Mouse (Mus musculus): Measurements from ENCODE around the gene Bloc1s6. TPM values are rescaled to one million over a fixed set of nuclear protein-coding genes. Genes with fewer than 3 reads are reported as not detected.

The Bloc1s6 gene
- 10 to 100 TPM; 23.8 to 26.0 TPM for total RNA-seq (2021)
- long read RNA-seq, experiment 1, transcript Bloc1s6-201 (5 exons, 3,484 nt), result major isoform, 39 of 52 reads
- long read RNA-seq, experiment 1, partial matches to known transcripts, result 4 of 52 reads
- long read RNA-seq, experiment 1, other reads (novel, unspliced or antisense), result 7 of 52 reads
- long read RNA-seq, experiment 2, transcript Bloc1s6-201 (5 exons, 3,484 nt), result major isoform, 42 of 51 reads
- long read RNA-seq, experiment 2, partial matches to known transcripts, result 2 of 51 reads
- long read RNA-seq, experiment 2, other reads (novel, unspliced or antisense), result 6 of 51 reads

GRCm38 (mm10) chr2:122737894-122738830 lies at the start of gene Bloc1s6:
Gene Bloc1s6 (plus strand): TSS chr2:122738503.
- peak; percentile 65 to 89 for DNase-seq (ENCODE audit: low spot score in 2 of 2)

- DNase-seq (ENCODE audit: low spot score in 2 of 2), result no peak
These were observed 40.8 kb upstream of the Bloc1s6 start for GRCm38 (mm10) chr2:122697526-122697925.

GRCm38 (mm10) chr2:122701012-122701411 lies 37.3 kb upstream of the Bloc1s6 start:
- DNase-seq (ENCODE audit: low spot score in 2 of 2), result no peak

- no peak for DNase-seq (ENCODE audit: low spot score in 2 of 2)
These were observed 36.5 kb upstream of the Bloc1s6 start for GRCm38 (mm10) chr2:122701871-122702180.

GRCm38 (mm10) chr2:122702181-122703036 lies 35.9 kb upstream of the Bloc1s6 start, which contains the start of gene Slc30a4:
Gene Slc30a4 (minus strand): TSS chr2:122702663.
- DNase-seq (ENCODE audit: low spot score in 2 of 2), result peak; percentile 75 to 84

- DNase-seq (ENCODE audit: low spot score in 2 of 2), result no peak
These were observed 33.7 kb upstream of the Bloc1s6 start for GRCm38 (mm10) chr2:122704572-122704971.

GRCm38 (mm10) chr2:122708080-122708479 lies 30.2 kb upstream of the Bloc1s6 start:
- no peak for DNase-seq (ENCODE audit: low spot score in 2 of 2)

- DNase-seq (ENCODE audit: low spot score in 2 of 2), result no peak
These were observed 29.1 kb upstream of the Bloc1s6 start for GRCm38 (mm10) chr2:122709156-122709555.

- DNase-seq (ENCODE audit: low spot score in 2 of 2), result no peak
These were observed 26.4 kb upstream of the Bloc1s6 start for GRCm38 (mm10) chr2:122711911-122712310.

- DNase-seq (ENCODE audit: low spot score in 2 of 2), result no peak
These were observed 25.5 kb upstream of the Bloc1s6 start for GRCm38 (mm10) chr2:122712848-122713247.

- DNase-seq (ENCODE audit: low spot score in 2 of 2), result no peak
These were observed 23.1 kb upstream of the Bloc1s6 start for GRCm38 (mm10) chr2:122715148-122715692.

- no peak for DNase-seq (ENCODE audit: low spot score in 2 of 2)
These were observed 21.9 kb upstream of the Bloc1s6 start for GRCm38 (mm10) chr2:122716301-122716842.

- DNase-seq (ENCODE audit: low spot score in 2 of 2), result no peak
These were observed 19.1 kb upstream of the Bloc1s6 start for GRCm38 (mm10) chr2:122719232-122719631.

- no peak for DNase-seq (ENCODE audit: low spot score in 2 of 2)
These were observed 17.7 kb upstream of the Bloc1s6 start for GRCm38 (mm10) chr2:122720564-122720963.

GRCm38 (mm10) chr2:122725604-122726003 lies 12.7 kb upstream of the Bloc1s6 start:
- peak in 1 of 2 experiments; percentile 24 for DNase-seq (ENCODE audit: low spot score in 2 of 2)

- no peak for DNase-seq (ENCODE audit: low spot score in 2 of 2)
These were observed 6.8 kb upstream of the Bloc1s6 start for GRCm38 (mm10) chr2:122731456-122731855.

GRCm38 (mm10) chr2:122739023-122739422 lies 720 bp downstream of the Bloc1s6 start:
- no peak for DNase-seq (ENCODE audit: low spot score in 2 of 2)

- no peak for DNase-seq (ENCODE audit: low spot score in 2 of 2)
These were observed 8.2 kb downstream of the Bloc1s6 start for GRCm38 (mm10) chr2:122746461-122746860.

- DNase-seq (ENCODE audit: low spot score in 2 of 2), result peak in 1 of 2 experiments; percentile 24
These were observed 15.5 kb downstream of the Bloc1s6 start for GRCm38 (mm10) chr2:122753739-122754343.

- no peak for DNase-seq (ENCODE audit: low spot score in 2 of 2)
These were observed 21.5 kb downstream of the Bloc1s6 start for GRCm38 (mm10) chr2:122759791-122760190.
